Mouse (Mus musculus): ENCODE data around the gene Gm29609.

GRCm38 (mm10) chr5:31193631-31194281, 14.0 kb upstream of the Gm29609 start:
- TF ChIP-seq SMC3 (IDR thresholded peaks at IDR 0.05; ENCODE audit: low read depth, low read length) (no peak), MEF2A (IDR thresholded peaks at IDR 0.05; ENCODE audit: borderline replicate concordance, low read depth, low read length) (no peak), CTCF (conservative IDR thresholded peaks at IDR 0.05 in 1 of 2, IDR thresholded peaks at IDR 0.05 in 1 of 2; ENCODE audit: low read depth in 2 of 2, low read length in 2 of 2) (no peak), E2F4 (IDR thresholded peaks at IDR 0.05; ENCODE audit: insufficient replicate concordance, low read depth, low read length) (no peak)
